Mouse (Mus musculus) midbrain, embryonic 12.5 days (tissue): ENCODE data around the gene Nudt16l1. TPM values are rescaled to one million over a fixed set of nuclear protein-coding genes. Genes with fewer than 3 reads are reported as not detected.

Source experiments
- ATAC-seq: fragments of 200-750 bp; cut with Nextera tagmentation; 2 replicates; pipeline ENCODE4 v1.8.0; 2017; ENCODE audit warnings: low read depth, moderate TSS enrichment, moderate library complexity; ENCODE audit not compliant: low FRiP score
- H3K27ac ChIP-seq: fragments of 300-500 bp; sonication (generic); replicated peaks from 2 replicates; pipeline ENCODE4 v1.5.1; 2016; ENCODE audit warnings: mild to moderate bottlenecking
- H3K27me3 ChIP-seq: fragments of 300-500 bp; sonication (generic); 2 replicates; pipeline ENCODE4 v1.6.1; 2016; ENCODE audit warnings: mild to moderate bottlenecking
- H3K36me3 ChIP-seq: fragments of 300-500 bp; sonication (generic); 2 replicates; pipeline ENCODE4 v1.6.1; 2016
- H3K4me1 ChIP-seq: fragments of 300-500 bp; sonication (generic); 2 replicates; pipeline ENCODE4 v1.6.1; 2016
- H3K4me2 ChIP-seq: fragments of 300-500 bp; sonication (generic); replicated peaks from 2 replicates; pipeline ENCODE4 v1.6.1; 2016; ENCODE audit warnings: mild to moderate bottlenecking, moderate library complexity
- H3K4me3 ChIP-seq: fragments of 300-500 bp; sonication (generic); 2 replicates; pipeline ENCODE4 v1.5.1; 2016; ENCODE audit warnings: mild to moderate bottlenecking
- H3K9ac ChIP-seq: fragments of 300-500 bp; sonication (generic); replicated peaks from 2 replicates; pipeline ENCODE4 v1.6.1; 2016; ENCODE audit warnings: mild to moderate bottlenecking, moderate library complexity
- H3K9me3 ChIP-seq: fragments of 300-500 bp; sonication (generic); 2 replicates; pipeline ENCODE4 v1.6.1; 2016; ENCODE audit warnings: mild to moderate bottlenecking
- WGBS: fragments of 180-500 bp; shearing (Covaris S2); methylation state at CpG from one replicate; pipeline ENCODE4 v1.1.7; 2016; 5-methylcytosine and 5-hydroxymethylcytosine counted together
- polyA plus RNA-seq: library from polyadenylated mRNA; unstranded; fragments of >200 nt; fragmentation: Nextera tagmentation; extraction: Ambion mirVana; gene quantifications from 2 replicates; pipeline ENCODE4 v1.2.1, GENCODE M21; 2016

Nudt16l1 gene
- polyA plus RNA-seq, 1 experiment from 2014 or later: 124 TPM

DNA sequence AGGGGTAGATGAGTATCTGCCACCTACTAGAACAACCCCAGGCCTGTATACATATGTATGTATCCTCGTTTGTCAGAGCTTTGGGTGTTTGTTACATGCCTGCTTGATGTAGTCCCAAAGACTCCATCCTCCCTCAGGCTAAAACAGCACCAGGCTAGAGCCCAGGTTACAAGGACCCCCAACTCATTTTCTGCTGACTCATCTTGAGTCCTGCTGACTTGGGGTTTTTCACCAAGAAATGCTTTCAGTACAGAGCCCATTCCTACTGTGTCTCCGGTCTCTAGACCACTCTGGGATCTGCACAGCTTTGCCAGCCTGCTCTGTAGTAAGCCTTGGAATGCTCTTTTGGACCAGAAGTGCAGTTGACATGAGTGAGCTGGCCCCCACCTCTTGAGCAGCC lies 22.0 kb upstream of the Nudt16l1 start:
- 83% methylated on average over 2 of the region's 2 CpGs for WGBS
- no peak overlapping the region for H3K27ac ChIP-seq
- peaks cover 40% of the 10 kb centered on the region for H3K36me3 ChIP-seq
- H3K4me1 ChIP-seq: 0 out of 2 replicates have a peak, but pooled peaks cover 3% of the 10 kb centered on the region
- no peak overlapping the region for H3K4me3 ChIP-seq
- H3K27me3 ChIP-seq: no peaks in the 10 kb centered on the region
- ATAC-seq: no peak
- H3K9ac ChIP-seq: no peak overlapping the region
- no peak overlapping the region for H3K4me2 ChIP-seq
- no peaks in the 10 kb centered on the region for H3K9me3 ChIP-seq

DNA sequence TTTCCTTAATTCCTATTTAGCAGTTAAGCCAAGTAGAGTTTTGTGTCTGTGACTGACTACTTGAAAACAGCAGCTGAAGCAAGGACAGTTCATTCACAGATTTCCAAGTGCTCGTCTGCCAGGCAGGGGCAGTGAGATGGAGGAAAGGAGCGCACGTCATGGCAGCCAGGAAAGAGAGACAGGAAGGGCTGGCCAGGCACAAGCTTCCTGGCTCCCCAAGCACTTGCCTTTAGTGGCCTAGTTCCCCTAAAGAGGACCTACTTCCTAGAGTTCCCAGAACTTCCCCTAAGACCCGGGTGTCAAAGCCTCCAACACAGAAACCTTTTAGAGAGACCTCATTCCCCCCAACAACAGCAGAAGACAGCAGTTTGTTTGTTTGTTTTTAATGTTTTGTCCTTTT lies 18.0 kb upstream of the Nudt16l1 start:
- Histone ChIP-seq H3K4me3 (no peak overlapping the region), H3K27ac (no peak overlapping the region), H3K4me1 (no peaks in the 10 kb centered on the region), H3K27me3 (no peaks in the 10 kb centered on the region), H3K4me2 (no peak overlapping the region), H3K9me3 (no peaks in the 10 kb centered on the region), H3K9ac (no peak overlapping the region), H3K36me3 (peaks cover 52% of the 10 kb centered on the region)
- 76% methylated on average over 4 of the region's 4 CpGs for WGBS
- no peak for ATAC-seq

- no peaks in the 10 kb centered on the region for H3K9me3 ChIP-seq
- H3K4me1 ChIP-seq: no peaks in the 10 kb centered on the region
- no peak for ATAC-seq
- no peak overlapping the region for H3K27ac ChIP-seq
- no peak overlapping the region for H3K4me2 ChIP-seq
- WGBS: 92% methylated on average over 6 of the region's 6 CpGs
- H3K9ac ChIP-seq: no peak overlapping the region
- no peaks in the 10 kb centered on the region for H3K27me3 ChIP-seq
- H3K4me3 ChIP-seq: no peak overlapping the region
- H3K36me3 ChIP-seq: peaks cover 63% of the 10 kb centered on the region
Observed at GRCm38 (mm10) chr16:4922481-4922880, 16.1 kb upstream of the Nudt16l1 start.

GRCm38 (mm10) chr16:4923996-4924395 lies 14.6 kb upstream of the Nudt16l1 start:
- Histone ChIP-seq H3K9ac (no peak overlapping the region), H3K27me3 (no peaks in the 10 kb centered on the region), H3K4me2 (no peak overlapping the region), H3K27ac (no peak overlapping the region), H3K4me1 (no peaks in the 10 kb centered on the region), H3K36me3 (peaks cover 78% of the 10 kb centered on the region), H3K9me3 (no peaks in the 10 kb centered on the region), H3K4me3 (no peak overlapping the region)
- 94% methylated on average over 5 of the region's 5 CpGs for WGBS
- ATAC-seq: no peak

- Histone ChIP-seq H3K4me2 (no peak overlapping the region), H3K9me3 (no peaks in the 10 kb centered on the region), H3K9ac (no peak overlapping the region), H3K4me3 (no peak overlapping the region), H3K4me1 (no peaks in the 10 kb centered on the region), H3K27ac (no peak overlapping the region), H3K36me3 (peaks cover 97% of the 10 kb centered on the region), H3K27me3 (no peaks in the 10 kb centered on the region)
- no peak for ATAC-seq
- WGBS: 94% methylated on average over 7 of the region's 7 CpGs
Observed at GRCm38 (mm10) chr16:4927967-4928366, 10.6 kb upstream of the Nudt16l1 start.

DNA sequence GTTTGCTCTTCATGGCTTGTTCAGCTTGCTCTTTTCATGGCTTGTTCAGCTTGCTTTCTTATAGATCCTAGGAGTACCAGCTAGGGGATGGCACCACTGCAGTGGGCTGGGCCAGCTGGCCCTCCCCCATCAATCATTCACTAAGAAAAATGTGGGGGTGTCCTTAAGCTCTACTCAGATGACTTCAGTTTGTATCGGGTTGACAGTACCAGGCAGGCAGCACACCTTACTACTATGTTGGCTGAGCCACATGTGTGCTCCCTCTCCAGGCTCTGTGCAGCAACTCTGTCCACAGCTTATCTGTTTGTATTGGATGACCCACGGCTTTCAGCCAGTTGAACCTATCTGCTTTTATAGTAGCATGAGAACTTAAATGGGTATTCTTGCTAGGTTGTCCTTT lies 10.1 kb upstream of the Nudt16l1 start:
- peaks cover 97% of the 10 kb centered on the region for H3K36me3 ChIP-seq
- WGBS: 97% methylated on average over 2 of the region's 2 CpGs

DNA sequence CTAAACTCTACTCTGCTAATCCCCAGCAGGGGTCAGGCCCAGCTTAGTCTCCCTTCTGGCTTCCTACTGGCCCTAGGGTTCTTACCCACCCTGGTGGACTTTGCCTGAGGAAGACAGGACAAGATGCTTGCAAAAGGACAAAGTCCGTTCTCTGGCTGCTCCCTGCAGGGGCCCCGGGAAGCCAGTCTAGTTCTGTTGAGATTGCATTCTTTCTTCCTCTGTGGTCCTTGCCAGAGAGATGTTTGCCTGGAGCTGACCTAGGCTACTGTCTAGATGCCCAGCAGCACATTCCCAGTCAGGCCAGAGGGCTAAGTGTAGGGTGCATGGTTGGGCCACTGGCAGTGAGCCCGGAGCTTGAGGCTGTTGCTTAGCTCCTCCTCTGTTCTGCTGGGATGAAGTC lies 6.1 kb upstream of the Nudt16l1 start:
- Histone ChIP-seq H3K4me2 (no peak overlapping the region), H3K36me3 (peaks cover 97% of the 10 kb centered on the region), H3K4me3 (no peak overlapping the region), H3K9ac (no peak overlapping the region), H3K27ac (no peak overlapping the region), H3K27me3 (no peaks in the 10 kb centered on the region), H3K4me1 (no peaks in the 10 kb centered on the region), H3K9me3 (no peaks in the 10 kb centered on the region)
- WGBS: 89% methylated on average over 3 of the region's 3 CpGs
- no peak for ATAC-seq

More for the DNA sequence above, 10.1 kb upstream of the Nudt16l1 start:
- no peak for ATAC-seq
- H3K4me2 ChIP-seq: no peak overlapping the region
- no peak overlapping the region for H3K4me3 ChIP-seq
- H3K4me1 ChIP-seq: no peaks in the 10 kb centered on the region
- H3K27ac ChIP-seq: no peak overlapping the region
- H3K27me3 ChIP-seq: no peaks in the 10 kb centered on the region
- no peaks in the 10 kb centered on the region for H3K9me3 ChIP-seq
- H3K9ac ChIP-seq: no peak overlapping the region

GRCm38 (mm10) chr16:4935430-4935829 lies 3.1 kb upstream of the Nudt16l1 start:
- H3K4me1 ChIP-seq: peaks cover 16% of the 10 kb centered on the region
- H3K9me3 ChIP-seq: no peaks in the 10 kb centered on the region
- H3K27ac ChIP-seq: no peak overlapping the region
- no peak overlapping the region for H3K4me2 ChIP-seq
- no peaks in the 10 kb centered on the region for H3K27me3 ChIP-seq
- ATAC-seq: no peak
- 97% methylated on average over 31 of the region's 31 CpGs for WGBS
- H3K9ac ChIP-seq: no peak overlapping the region
- no peak overlapping the region for H3K4me3 ChIP-seq
- peaks cover 75% of the 10 kb centered on the region for H3K36me3 ChIP-seq

DNA sequence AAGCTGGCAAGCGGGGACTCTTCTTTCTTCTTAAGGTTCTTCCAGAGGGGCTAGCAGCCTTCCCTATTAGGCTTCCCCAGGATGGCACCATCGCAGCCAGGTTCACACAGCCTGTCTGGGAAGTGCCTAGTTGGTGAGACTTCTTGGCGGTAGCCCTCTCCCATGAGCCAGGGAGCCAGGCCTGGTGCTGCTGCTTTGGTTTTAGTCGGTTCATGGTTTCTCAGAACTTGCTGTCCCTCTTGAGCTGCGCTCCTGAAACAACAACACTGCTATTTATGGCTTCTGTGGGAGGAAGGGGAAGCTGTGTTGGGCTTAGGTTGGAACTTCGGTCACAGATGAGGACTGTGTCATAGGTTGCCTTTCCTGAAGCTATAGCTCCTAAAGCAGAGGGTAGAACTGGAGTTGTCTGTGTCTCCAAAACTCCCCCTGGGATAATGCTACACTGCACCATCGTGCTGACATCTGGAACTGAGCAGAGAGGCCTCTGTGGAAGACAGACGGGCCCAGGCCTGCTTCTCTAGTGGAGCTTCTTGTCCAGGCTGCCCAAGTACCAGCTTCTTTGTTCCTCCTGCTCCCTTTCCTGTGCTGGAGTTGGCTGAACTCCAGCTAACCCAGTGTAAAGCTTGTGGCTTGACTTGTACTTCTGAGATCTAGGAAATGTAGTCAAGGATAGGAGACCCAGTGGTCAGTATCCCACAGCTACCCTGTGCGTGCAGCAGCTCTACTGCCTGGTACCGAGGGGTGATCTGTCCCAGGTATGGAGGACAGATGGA lies 2.4 kb upstream of the Nudt16l1 start:
- no peaks in the 10 kb centered on the region for H3K9me3 ChIP-seq
- H3K27ac ChIP-seq: no peak overlapping the region
- H3K36me3 ChIP-seq: peaks cover 75% of the 10 kb centered on the region
- H3K4me1 ChIP-seq: peaks cover 17% of the 10 kb centered on the region
- H3K4me3 ChIP-seq: no peak overlapping the region
- 87% methylated on average over 10 of the region's 10 CpGs for WGBS
- ATAC-seq: no peak
- H3K9ac ChIP-seq: no peak overlapping the region
- no peaks in the 10 kb centered on the region for H3K27me3 ChIP-seq
- no peak overlapping the region for H3K4me2 ChIP-seq

- Histone ChIP-seq H3K27me3 (no peaks in the 10 kb centered on the region), H3K9me3 (no peaks in the 10 kb centered on the region), H3K4me1 (peaks cover 17% of the 10 kb centered on the region), H3K36me3 (peaks cover 75% of the 10 kb centered on the region), H3K9ac (0 out of 2 replicates have a peak overlapping the region, but pooled peaks have one; percentile 32), H3K4me3 (no peak overlapping the region), H3K4me2 (no peak overlapping the region), H3K27ac (no peak overlapping the region)
- ATAC-seq: no peak
- 95% methylated on average over 8 of the region's 8 CpGs for WGBS
Observed at GRCm38 (mm10) chr16:4937351-4938190, 990 bp upstream of the Nudt16l1 start.

- Histone ChIP-seq H3K4me3 (peak overlapping the region; percentile 69), H3K27ac (peak overlapping the region; percentile 76), H3K36me3 (peaks cover 75% of the 10 kb centered on the region), H3K9me3 (no peaks in the 10 kb centered on the region), H3K9ac (peak overlapping the region; percentile 87), H3K4me1 (peaks cover 17% of the 10 kb centered on the region), H3K4me2 (peak overlapping the region; percentile 88), H3K27me3 (no peaks in the 10 kb centered on the region)
- peak; percentile 95 for ATAC-seq
- WGBS: under 1% methylated on average over 28 of the region's 28 CpGs
Observed at GRCm38 (mm10) chr16:4938989-4939388, 428 bp downstream of the Nudt16l1 start.

GRCm38 (mm10) chr16:4939412-4939811 lies 851 bp downstream of the Nudt16l1 start:
- H3K4me3 ChIP-seq: peak overlapping the region; percentile 69
- peak overlapping the region; percentile 88 for H3K4me2 ChIP-seq
- peak overlapping the region; percentile 87 for H3K9ac ChIP-seq
- no peaks in the 10 kb centered on the region for H3K27me3 ChIP-seq
- H3K27ac ChIP-seq: peak overlapping the region; percentile 76
- H3K4me1 ChIP-seq: peaks cover 17% of the 10 kb centered on the region
- H3K36me3 ChIP-seq: peaks cover 75% of the 10 kb centered on the region
- 3% methylated on average over 16 of the region's 16 CpGs for WGBS
- ATAC-seq: peak; percentile 39
- no peaks in the 10 kb centered on the region for H3K9me3 ChIP-seq
